In the genomic region with DNA sequence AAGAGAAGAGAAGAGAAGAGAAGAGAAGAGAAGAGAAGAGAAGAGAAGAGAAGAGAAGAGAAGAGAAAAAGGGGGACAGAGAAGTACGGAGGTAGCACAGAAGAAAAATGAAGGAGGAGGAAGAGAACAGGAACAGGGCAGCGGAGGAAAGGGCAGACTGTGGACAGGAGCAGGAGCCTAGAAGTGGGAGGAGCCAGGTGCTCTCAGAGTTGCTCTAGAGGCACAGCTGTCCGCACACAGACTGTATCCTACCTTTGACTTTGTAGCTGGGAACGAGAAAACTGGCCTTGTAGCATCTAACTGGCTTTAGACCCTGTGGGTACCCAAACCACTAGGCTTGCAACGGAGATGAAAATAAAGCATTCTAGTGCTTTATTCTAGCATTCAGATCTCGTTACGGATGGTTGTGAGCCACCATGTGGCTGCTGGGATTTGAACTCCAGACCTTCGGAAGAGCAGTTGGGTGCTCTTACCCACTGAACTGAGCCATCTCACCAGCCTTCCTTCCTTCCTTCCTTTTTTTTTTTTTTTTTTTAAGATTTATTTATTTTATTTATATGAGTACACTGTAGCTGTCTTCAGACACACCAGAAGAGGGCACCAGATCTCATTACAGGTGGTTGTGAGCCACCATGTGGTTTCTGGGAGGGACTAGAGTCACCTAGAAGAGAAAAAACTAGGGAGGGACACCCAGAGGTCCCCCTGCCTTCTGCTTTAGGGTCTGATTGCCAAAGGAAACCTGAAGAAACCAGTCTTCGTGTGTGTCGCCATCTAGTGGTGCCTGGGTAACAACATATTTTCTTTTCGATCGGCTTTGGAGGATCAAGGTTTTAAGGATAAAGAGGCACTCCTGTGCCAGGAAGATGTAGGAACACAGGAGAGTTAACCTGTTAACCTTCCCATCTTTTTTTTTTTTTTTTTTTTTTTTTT, we compare ENCODE assay signal across 8 mouse cellular contexts. TPM values are rescaled to one million over a fixed set of nuclear protein-coding genes. Genes with fewer than 3 reads are reported as not detected.
DNase-seq lines count a peak whose midpoint lies in the region; ATAC-seq and TF ChIP-seq lines count a peak whose summit lies in the region.

No protein-coding gene starts in this region.

- WGBS in heart, adult 2 months, result 49% methylated on average over 12 of the region's 12 CpGs
- 57% methylated on average over 12 of the region's 12 CpGs for WGBS in midbrain, postnatal 0 days

- no peaks in the 10 kb centered on the region for H3K9me3 ChIP-seq in midbrain, postnatal 0 days (ENCODE audit: low read length)

- 0 out of 2 replicates have a peak, but pooled peaks have one; percentile 21 for TF ChIP-seq EP300 in heart, adult 2 months (IDR thresholded peaks at IDR 0.05; ENCODE audit: insufficient read depth, low read depth, low read length)

- H3K27me3 ChIP-seq in heart, adult 2 months (ENCODE audit: control insufficient read depth, insufficient read depth, low read length), result no peaks in the 10 kb centered on the region
- H3K27me3 ChIP-seq in midbrain, postnatal 0 days (ENCODE audit: insufficient read depth, low read length), result no peaks in the 10 kb centered on the region

- ATAC-seq in midbrain, postnatal 0 days (ENCODE audit: low FRiP score), result no peak

- intact Hi-C loops in heart, adult 2 months (cut with DNase I), result loop anchor here (2.0 kb wide), 1 partner anchor 16 kb away; a partner anchor contains a TSS
- intact Hi-C loops in heart, postnatal 25 days (cut with DNase I), result loop anchor here (2.0 kb wide), 1 partner anchor 42 kb away; no protein-coding TSS in a partner anchor

- H3K4me1 ChIP-seq in heart, adult 2 months (ENCODE audit: control insufficient read depth, insufficient read depth, low read length), result peaks cover 3% of the 10 kb centered on the region; the same call in 1 of the 2 replicates
- no peaks in the 10 kb centered on the region for H3K4me1 ChIP-seq in midbrain, postnatal 0 days (ENCODE audit: insufficient read depth, low read length)

- TF ChIP-seq POLR2A in heart, adult 2 months (IDR thresholded peaks at IDR 0.05; ENCODE audit: insufficient read depth, low read depth, low read length), result no peak

- H3K36me3 ChIP-seq in heart, adult 2 months (ENCODE audit: control insufficient read depth, insufficient read depth, low read length), result no peaks in the 10 kb centered on the region
- H3K36me3 ChIP-seq in midbrain, postnatal 0 days (ENCODE audit: insufficient read depth, low read length), result no peaks in the 10 kb centered on the region

- no peaks in the 10 kb centered on the region for H3K79me2 ChIP-seq in heart, adult 2 months (replicated peaks; ENCODE audit: control insufficient read depth, insufficient read depth, low read length)

- no peak overlapping the region for H3K4me2 ChIP-seq in midbrain, postnatal 0 days (ENCODE audit: low read depth, low read length, poor library complexity, severe bottlenecking)

- DNase-seq in heart, adult 2 months, result peak; percentile 55 to 61
- no peak for DNase-seq in heart, postnatal 25 days (ENCODE audit: low spot score)
- peak; percentile 46 to 51 for DNase-seq in urinary bladder, postnatal 36 days (ENCODE audit: low spot score in 2 of 2)
- DNase-seq in urinary bladder, adult 18-20 months (ENCODE audit: low spot score in 2 of 2), result no peak
- DNase-seq in embryo, embryonic 10 days (ENCODE audit: low spot score), result peak; percentile 91
- DNase-seq in kidney, postnatal 4 days, result peak; percentile 75 to 81
- DNase-seq in midbrain, postnatal 0 days (ENCODE audit: low spot score), result peak; percentile 82
- peak; percentile 76 for DNase-seq in thymus, postnatal 25 days

- TF ChIP-seq CTCF in heart, adult 2 months (IDR thresholded peaks at IDR 0.05), result peak; percentile 78
- TF ChIP-seq CTCF in midbrain, postnatal 0 days (IDR thresholded peaks at IDR 0.05), result peak; percentile 82

- H3K4me3 ChIP-seq in heart, adult 2 months, result no peak overlapping the region
- H3K4me3 ChIP-seq in midbrain, postnatal 0 days (ENCODE audit: low read depth, low read length), result no peak overlapping the region

- no peak overlapping the region for H3K27ac ChIP-seq in heart, adult 2 months
- H3K27ac ChIP-seq in midbrain, postnatal 0 days (ENCODE audit: low read depth, low read length), result no peak overlapping the region

- H3K9ac ChIP-seq in heart, adult 2 months (ENCODE audit: low read depth, low read length), result no peak overlapping the region
- no peak overlapping the region for H3K9ac ChIP-seq in midbrain, postnatal 0 days (replicated peaks; ENCODE audit: low read length, poor library complexity, severe bottlenecking)

RNA-seq across cellular contexts. Expression of a gene that starts 15.7 kb away (rescaled TPM):
- 1 to 10 TPM; 9.2 to 9.6 TPM for total RNA-seq in heart, adult 2 months (2021)
- 23.4 and 29.4 TPM in 2 replicates for polyA plus RNA-seq in heart, adult 2 months (2012; rRNA removed)
- total RNA-seq in heart, postnatal 25 days (2021), result 10 to 100 TPM; 10.3 to 13.5 TPM
- 159 and 170 TPM in 2 replicates for total RNA-seq in midbrain, postnatal 0 days (2014; rRNA removed)
- 161 and 172 TPM in 2 replicates for polyA plus RNA-seq in midbrain, postnatal 0 days (2015; fragmentation: Nextera tagmentation; extraction: Ambion mirVana)

RNA-seq across cellular contexts. Expression of a gene that starts 19.1 kb away (rescaled TPM):
- total RNA-seq in heart, adult 2 months (2021), result 1 to 10 TPM; 7.5 to 8.2 TPM
- 10.4 and 10.5 TPM in 2 replicates for polyA plus RNA-seq in heart, adult 2 months (2012; rRNA removed)
- 10 to 100 TPM in 1 of 2 experiments, 1 to 10 TPM in 1; 10.0 to 12.6 TPM for total RNA-seq in heart, postnatal 25 days (2021)
- total RNA-seq in midbrain, postnatal 0 days (2014; rRNA removed), result 5.6 and 9.0 TPM in 2 replicates
- 2.9 and 3.2 TPM in 2 replicates for polyA plus RNA-seq in midbrain, postnatal 0 days (2015; fragmentation: Nextera tagmentation; extraction: Ambion mirVana)

RNA-seq across cellular contexts. Expression of a gene that starts 44.3 kb away (rescaled TPM):
- total RNA-seq in heart, adult 2 months (2021), result 10 to 100 TPM; 22.1 to 28.4 TPM
- polyA plus RNA-seq in heart, adult 2 months (2012; rRNA removed), result 57.5 and 59.7 TPM in 2 replicates
- total RNA-seq in heart, postnatal 25 days (2021), result 10 to 100 TPM; 36.6 to 36.7 TPM
- total RNA-seq in midbrain, postnatal 0 days (2014; rRNA removed), result 5.9 and 10.6 TPM in 2 replicates
- polyA plus RNA-seq in midbrain, postnatal 0 days (2015; fragmentation: Nextera tagmentation; extraction: Ambion mirVana), result 6.6 and 7.0 TPM in 2 replicates

Comparison
In these comparisons a context has a peak if more than half of its experiments do, and no peak if none do; other contexts are left out.
1. DNase-seq: peak in heart, adult 2 months (2 of 2), urinary bladder, postnatal 36 days (2 of 2), embryo, embryonic 10 days (single experiment), kidney, postnatal 4 days (2 of 2), midbrain, postnatal 0 days (single experiment) and thymus, postnatal 25 days (single experiment); none in heart, postnatal 25 days (single experiment) and urinary bladder, adult 18-20 months (0 of 2).
2. RNA of a gene that starts 15.7 kb away (total RNA-seq): 159 to 170 TPM in midbrain, postnatal 0 days; 10.3 to 13.5 TPM in heart, postnatal 25 days and 9.2 to 9.6 TPM in heart, adult 2 months; every median in the first group is over 10 times any median in the second.